Mouse (Mus musculus) megakaryocyte progenitor cell, adult 5-6 weeks (primary cell): ENCODE data around the gene Wdr48. TPM values are rescaled to one million over a fixed set of nuclear protein-coding genes. Genes with fewer than 3 reads are reported as not detected.

Experiments used
- ATAC-seq: replicated peaks from 2 replicates; pipeline ENCODE4 v1.8.0; 2016; ENCODE audit warnings: mild to moderate bottlenecking, moderate TSS enrichment, inconsistent platforms; ENCODE audit not compliant: poor library complexity
- total RNA-seq, 2 experiments: library from RNA; stranded (forward) in 1 of 2; stranded (reverse) in 1 of 2; fragments of 157-497, 149-512 nt in 1 of 2; fragments of 200-1000 nt in 1 of 2; gene quantifications; 2 replicates each; pipeline versions ENCODE4 v1.2.3 to v1.2.4; 2015 to 2017

Gene Wdr48
- total RNA-seq, 2 experiments from 2014 or later, result 49.1 to 75.4 TPM

- no peak for ATAC-seq
These were observed 28.8 kb downstream of the Wdr48 start for GRCm38 (mm10) chr9:119923462-119923861.

GRCm38 (mm10) chr9:119925120-119925657 is 30.5 kb downstream of the Wdr48 start:
- peak; percentile 92 for ATAC-seq

GRCm38 (mm10) chr9:119925729-119926128 is 31.1 kb downstream of the Wdr48 start:
- no peak for ATAC-seq

- no peak for ATAC-seq
These were observed 31.8 kb downstream of the Wdr48 start for GRCm38 (mm10) chr9:119926497-119926896.

GRCm38 (mm10) chr9:119932358-119932757 is 37.7 kb downstream of the Wdr48 start:
- ATAC-seq, result no peak

- no peak for ATAC-seq
These were observed 39.0 kb downstream of the Wdr48 start for GRCm38 (mm10) chr9:119933675-119934074.

- peak; percentile 92 for ATAC-seq
These were observed 42.5 kb downstream of the Wdr48 start, which contains the start of the genes Gorasp1 and Ttc21a for GRCm38 (mm10) chr9:119937005-119937773. Gene Gorasp1 (minus strand): TSS chr9:119937565. Gene Ttc21a (plus strand): TSS chr9:119937606.

GRCm38 (mm10) chr9:119938496-119938895 is 43.8 kb downstream of the Wdr48 start:
- peak; percentile 26; the same call in 1 of the 2 replicates for ATAC-seq

GRCm38 (mm10) chr9:119939646-119940045 is 45.0 kb downstream of the Wdr48 start:
- no peak for ATAC-seq

- ATAC-seq, result no peak
These were observed 46.7 kb downstream of the Wdr48 start for GRCm38 (mm10) chr9:119941407-119941806.

- ATAC-seq, result no peak
These were observed 47.2 kb downstream of the Wdr48 start for GRCm38 (mm10) chr9:119941861-119942260.

- ATAC-seq, result peak; percentile 67
These were observed 48.6 kb downstream of the Wdr48 start for GRCm38 (mm10) chr9:119943326-119943725.

- ATAC-seq, result peak; percentile 65
These were observed 50.7 kb downstream of the Wdr48 start for GRCm38 (mm10) chr9:119945173-119945900.

GRCm38 (mm10) chr9:119948804-119949203 is 54.1 kb downstream of the Wdr48 start:
- ATAC-seq, result peak; percentile 81

- no peak for ATAC-seq
These were observed 55.8 kb downstream of the Wdr48 start for GRCm38 (mm10) chr9:119950434-119950833.

GRCm38 (mm10) chr9:119951388-119951787 is 56.7 kb downstream of the Wdr48 start:
- no peak for ATAC-seq

GRCm38 (mm10) chr9:119958835-119959234 is 64.2 kb downstream of the Wdr48 start:
- no peak for ATAC-seq

- ATAC-seq, result no peak; the same call in 1 of the 2 replicates
These were observed 67.5 kb downstream of the Wdr48 start for GRCm38 (mm10) chr9:119962216-119962615.

GRCm38 (mm10) chr9:119962987-119963667 is 68.4 kb downstream of the Wdr48 start:
- ATAC-seq, result peak; percentile 97

GRCm38 (mm10) chr9:119964206-119964605 is 69.5 kb downstream of the Wdr48 start:
- ATAC-seq, result no peak

GRCm38 (mm10) chr9:119965186-119965585 is 70.5 kb downstream of the Wdr48 start:
- ATAC-seq, result no peak
